Mouse (Mus musculus) layer of hippocampus, adult 8-10 months (tissue): ENCODE data around the gene Wfdc21. TPM values are rescaled to one million over a fixed set of nuclear protein-coding genes. Genes with fewer than 3 reads are reported as not detected.
A peak's percentile ranks its signal among the peaks of the same experiment; 100 is the strongest.

ENCODE experiments used
- DNase-seq, 2 experiments: peaks; one replicate each; pipeline ENCODE4 v3.0.0; 2022; ENCODE audit warnings: low spot score in 2 of 2
- total RNA-seq, 4 experiments: library from RNA; stranded (reverse); gene quantifications; 2 replicates each; pipeline ENCODE4 v1.2.4; 2022

Wfdc21 gene
- not detected for total RNA-seq

DNA sequence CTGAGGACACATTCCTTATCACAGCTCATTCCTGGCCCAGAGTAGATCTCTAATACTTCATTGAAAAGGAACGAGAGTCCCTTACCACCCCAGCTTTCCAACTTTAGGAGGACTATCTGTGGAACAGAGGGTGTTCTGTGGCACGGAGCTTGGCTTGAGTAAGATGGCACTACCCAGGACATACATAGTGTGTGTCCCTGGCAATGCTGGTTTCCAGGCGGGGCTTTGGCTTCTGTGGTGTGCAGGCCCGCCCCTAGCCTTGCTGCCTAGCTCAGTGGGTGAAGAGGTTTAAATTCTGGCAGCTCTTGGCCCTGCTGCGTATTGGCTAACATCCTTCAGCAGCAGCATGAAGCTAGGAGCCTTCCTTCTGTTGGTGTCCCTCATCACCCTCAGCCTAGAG lies at the start of gene Wfdc21:
Wfdc21 (plus strand) TSS at position 260 of the 400 bp plus-strand sequence.
- no peak for DNase-seq

DNA sequence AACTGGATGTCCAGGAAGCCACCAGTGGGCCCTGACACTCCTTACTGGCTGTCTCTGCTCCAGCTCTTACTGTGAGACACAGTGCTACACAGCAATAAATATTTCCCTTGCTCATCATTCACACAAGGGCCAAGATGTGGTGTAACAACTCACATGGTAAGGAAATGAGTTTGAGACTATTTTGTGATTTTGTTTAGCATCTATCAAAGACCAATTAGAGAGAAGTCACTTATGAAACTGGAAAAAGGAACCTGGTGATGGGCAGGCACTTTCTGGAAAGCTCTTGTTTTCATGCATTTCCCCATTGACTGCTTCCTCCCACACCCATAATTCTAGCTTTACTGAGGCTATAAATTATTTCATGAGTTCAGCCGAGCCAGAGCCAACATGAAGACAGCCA lies 43.0 kb upstream of the Wfdc21 start, which contains the start of gene Wfdc17:
Wfdc17 (plus strand) TSS at position 287 of the 400 bp plus-strand sequence.
- no peak for DNase-seq

DNA sequence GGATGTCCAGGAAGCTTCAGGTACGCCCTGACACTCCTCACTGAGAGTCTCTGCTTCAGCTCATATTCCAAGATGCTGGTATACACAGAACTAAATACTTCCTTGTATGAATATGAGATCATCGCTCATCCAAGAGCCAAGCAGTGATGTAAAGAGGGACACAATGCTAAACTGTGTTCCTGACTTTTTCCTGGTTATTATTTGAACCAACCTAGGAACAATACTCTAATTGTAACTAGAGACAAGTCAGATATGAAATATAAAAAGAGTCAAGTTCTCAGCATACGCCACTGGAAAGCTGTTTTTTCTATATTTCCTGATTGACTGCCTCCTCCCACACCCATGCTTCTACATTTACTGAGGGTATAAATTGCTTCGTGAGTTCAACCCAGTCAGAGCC lies 38.0 kb upstream of the Wfdc21 start, which contains the start of gene Wfdc18:
Wfdc18 (plus strand) TSS at position 301 of the 400 bp plus-strand sequence.
- DNase-seq = no peak

DNA sequence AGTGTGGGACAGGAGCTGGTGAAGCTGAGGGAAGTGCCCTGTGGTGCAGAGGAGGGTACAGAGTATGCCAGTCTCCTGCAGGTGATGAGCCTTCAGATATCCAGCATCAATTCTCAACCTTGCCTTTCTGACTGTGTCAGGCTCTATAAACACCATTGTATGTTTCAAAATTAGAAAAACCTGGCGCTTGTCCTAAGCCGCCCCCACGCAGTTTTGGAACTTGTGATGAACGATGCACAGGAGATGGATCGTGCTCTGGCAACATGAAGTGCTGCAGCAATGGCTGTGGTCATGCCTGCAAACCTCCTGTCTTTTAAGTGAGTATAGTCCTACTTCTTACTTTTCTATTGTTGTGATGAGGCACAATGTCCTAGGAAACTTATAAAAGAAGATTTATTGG lies 37.1 kb upstream of the Wfdc21 start:
- peak; percentile 7 to 19 for DNase-seq

DNA sequence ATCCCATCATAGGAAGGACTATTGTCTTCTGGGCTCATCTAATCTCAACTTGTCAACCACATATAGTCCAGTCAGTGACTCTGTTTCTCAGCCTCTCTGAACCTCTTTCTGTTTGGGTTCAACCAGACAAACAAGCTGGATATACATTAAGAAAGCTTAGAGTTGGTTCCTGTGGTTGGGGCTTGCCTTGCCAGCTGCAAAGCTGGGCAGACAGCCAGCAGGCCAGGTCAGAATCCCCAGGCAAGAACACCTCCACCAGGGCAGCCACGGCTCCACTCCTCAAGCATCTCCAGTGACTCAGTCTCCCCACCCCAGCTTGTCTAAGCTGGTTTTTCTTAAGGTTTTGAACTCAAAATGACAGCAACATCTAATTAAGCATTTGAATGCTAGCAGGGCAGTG lies 34.1 kb upstream of the Wfdc21 start:
- no peak for DNase-seq

DNA sequence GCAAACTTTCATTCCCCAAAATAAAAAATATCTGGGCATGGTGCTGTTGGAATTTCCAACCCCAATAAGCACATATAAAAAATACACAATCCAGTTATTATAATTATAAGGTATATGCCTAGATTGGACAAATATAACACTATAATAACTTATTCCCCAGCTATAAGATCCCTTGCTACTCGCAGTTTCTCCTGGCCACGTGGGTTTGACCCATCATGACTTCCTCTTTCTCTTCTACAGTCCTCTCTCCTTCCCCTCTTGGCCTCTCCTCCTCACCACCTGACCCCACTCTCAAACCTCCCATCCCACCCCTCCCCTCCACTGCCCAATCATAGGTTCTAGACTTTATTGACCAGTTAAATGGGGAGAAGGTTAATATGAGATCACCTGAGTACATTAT lies 32.8 kb upstream of the Wfdc21 start:
- DNase-seq = no peak

DNA sequence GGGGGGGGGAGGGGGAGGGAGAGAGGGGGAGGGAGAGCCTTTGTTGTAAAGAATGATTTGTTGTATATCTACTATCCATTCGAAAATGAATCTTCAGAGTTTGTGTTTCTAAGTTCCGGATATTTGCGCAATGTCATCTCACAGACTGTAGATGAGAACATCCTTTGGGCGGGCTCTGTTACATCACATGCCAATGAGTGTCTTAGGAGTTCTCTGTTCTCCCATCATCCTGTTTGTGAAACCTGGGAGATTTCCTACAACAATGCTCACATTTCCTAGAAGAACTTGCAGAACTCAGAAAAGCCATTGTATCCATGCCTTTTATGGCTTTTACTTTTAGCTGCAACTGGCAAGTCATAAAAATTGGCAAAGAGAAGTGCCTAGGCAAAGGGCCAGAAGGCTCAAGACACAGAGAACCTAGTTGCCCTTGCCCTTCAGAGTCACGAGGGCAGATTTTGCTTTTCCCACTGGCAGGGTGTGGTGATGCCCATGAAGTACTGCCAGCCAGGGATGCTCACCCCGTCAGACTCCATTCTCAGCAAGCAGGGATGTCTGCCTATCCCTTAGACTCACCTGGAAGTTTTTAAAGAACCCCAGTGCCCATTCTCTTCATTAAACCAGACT lies 29.6 kb upstream of the Wfdc21 start:
- no peak for DNase-seq

DNA sequence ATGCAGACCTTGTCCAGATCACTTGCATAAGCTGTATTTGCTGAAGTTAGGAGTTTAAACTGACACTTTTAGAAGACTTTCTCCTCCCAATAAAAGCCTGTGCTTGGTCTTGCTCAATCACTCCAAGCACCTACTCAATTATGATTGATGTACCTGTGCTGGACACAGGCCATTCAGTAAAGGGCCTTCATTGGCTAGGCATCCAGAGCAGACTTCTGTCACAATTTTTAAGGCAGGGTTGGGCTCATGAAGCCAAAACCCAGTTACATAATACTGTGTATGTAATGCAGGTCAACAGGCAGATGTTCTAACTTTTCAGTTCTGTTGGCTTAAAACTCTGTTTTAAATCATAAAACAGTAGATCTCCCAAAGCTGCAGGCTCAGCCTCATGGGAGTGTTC lies 26.0 kb upstream of the Wfdc21 start:
- no peak for DNase-seq

DNA sequence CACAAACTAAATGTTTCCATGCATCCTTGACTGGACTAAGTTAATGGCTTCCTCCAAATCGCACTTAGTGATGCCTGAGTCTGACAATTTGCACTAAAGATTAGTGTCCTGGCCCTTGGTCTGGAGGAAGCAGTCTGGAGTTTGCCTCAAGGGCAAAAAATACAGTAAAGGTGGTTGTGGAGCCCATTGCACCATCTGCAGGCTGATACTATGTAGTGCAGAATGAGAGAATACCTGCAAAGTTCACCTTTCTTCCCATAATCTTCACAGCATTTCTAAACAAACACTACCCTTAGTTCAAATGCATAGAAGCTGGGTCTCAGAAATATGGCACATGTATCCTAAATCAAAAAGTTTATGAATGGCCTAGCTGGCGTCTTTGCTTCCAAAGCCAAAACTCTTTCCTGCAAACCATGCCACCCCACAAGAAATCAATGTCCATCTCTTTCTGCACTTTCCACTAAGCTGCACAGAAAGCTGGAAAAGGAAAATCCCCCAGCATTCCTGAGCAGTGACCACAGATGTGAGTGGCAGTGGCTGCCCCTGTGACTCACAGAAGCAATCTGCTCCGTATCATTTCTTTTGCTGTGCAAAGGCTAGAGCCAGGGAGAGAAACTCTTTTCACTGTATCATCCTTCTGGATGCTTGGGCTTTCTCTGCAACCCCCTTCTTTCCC lies 17.8 kb upstream of the Wfdc21 start:
- no peak for DNase-seq

DNA sequence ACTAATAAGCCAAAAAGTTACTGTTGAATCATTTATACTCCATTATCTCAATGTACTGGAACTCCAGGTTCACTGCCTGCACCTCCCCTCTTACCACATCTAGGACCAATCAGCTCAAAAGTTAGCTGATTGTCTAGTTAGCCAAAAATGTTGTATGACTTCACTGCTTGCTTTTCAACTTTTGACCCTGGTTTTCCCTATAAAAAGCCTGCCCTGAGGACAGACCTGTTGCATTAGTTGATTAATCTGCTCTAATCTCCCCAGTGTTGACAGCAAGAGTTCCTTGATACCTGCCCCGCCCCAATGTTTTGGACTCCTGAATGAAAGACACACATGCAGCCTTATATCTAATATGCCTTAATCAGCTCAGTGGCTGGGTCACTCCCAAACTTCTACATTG lies 15.6 kb upstream of the Wfdc21 start:
- no peak for DNase-seq

DNA sequence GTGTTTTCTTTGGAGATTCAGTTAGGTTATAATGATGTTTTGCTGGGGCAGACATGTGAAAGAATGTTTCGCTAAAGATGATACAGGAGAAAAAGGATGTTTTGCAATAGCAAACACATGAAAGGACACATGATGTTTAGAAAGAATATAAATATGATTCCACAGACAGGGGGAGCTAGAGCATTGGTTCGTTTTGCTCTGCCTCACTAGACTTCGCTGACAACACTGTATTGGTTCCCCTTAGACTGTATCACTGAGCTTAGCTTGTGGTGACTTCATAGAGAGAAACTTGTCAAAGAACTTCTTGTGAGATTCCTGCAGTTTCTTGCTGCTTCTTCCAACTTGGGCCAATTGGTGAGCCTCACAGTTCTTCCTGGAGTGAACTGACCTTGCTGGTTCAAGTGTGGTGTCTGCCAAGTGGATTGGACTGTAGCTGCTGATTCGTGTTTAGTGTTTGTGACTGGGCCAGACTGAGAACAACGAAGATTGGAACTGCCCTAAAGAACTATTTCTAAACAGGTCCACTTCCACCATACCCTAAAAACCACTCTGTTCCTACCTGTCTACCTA lies 13.6 kb upstream of the Wfdc21 start:
- DNase-seq = no peak

DNA sequence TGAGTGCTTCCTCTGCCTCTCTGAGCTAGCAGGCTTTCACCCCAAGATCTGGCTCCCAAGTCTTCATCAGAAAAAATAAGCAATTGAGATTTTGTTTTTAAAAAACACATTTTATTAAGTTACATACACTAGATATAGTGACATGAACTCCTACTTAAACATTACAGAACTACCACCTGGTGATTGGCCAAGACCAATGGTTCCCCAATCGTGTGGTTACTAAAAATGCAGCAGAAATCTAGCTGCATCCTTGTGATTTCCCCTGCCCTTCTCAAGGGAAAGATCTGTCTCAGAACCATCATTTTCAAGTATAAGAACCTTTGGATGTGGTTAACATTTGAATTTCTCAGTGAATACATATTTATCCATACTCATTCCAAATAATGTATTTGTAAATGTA lies 12.5 kb upstream of the Wfdc21 start:
- DNase-seq = no peak

DNA sequence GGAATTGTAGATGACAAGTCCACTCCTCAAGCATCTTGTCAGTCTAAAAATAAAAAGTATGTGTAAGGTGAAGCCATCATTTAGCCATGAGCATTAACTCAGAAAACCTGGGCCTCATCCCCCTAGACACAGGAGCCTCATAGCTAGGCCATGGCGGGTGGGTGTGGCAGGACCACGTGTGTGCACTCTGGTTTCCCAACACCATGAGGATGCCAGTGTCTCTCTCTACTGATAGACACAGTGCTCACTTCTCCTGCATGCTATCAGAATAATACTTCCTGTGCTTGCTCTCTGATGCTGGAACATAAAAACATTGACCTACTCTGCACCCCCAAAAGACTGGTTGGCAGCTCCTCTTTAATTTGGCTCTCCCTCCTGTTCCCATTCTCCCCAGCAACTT lies 10.9 kb upstream of the Wfdc21 start:
- no peak for DNase-seq

DNA sequence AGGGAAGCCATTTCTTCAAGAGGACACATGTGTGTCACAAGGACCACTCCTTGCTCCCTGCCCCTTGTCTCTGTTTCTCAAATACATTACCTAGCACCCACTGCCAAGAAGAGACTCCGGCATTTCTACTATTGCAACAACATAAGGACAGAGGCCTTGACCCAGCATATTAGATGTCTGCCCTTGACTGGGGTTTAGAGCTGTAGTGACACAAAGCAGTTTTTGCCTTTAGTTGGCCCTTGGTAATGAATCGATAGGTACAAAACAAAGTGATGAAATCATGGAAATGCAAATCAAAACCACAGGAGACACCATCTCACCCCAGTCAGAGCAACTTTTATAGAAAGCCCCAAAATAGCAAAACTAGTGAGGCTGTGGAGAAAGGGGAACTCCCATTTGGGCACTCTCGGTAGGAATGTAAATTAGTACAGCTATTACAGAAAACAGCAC lies 9.6 kb upstream of the Wfdc21 start:
- no peak for DNase-seq

DNA sequence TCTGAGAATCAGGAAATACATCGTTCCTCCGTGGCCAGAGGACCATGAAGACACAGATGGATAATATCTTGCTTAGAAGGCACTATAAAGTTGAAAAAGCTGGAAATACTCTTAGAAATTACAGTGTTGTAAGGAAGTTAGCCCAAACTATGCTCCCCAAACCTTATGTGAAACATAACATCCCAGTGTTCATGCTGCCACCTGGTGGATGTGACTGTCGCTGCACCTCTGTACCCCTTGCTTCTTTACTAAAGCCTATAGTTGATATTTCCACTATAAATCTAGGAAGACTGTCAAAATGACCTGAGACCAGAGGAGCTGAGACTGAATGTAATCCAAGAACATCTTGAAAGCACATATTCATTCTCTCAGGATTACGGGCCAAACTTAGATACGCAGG lies 7.5 kb upstream of the Wfdc21 start:
- DNase-seq = peak; percentile 43 to 88

DNA sequence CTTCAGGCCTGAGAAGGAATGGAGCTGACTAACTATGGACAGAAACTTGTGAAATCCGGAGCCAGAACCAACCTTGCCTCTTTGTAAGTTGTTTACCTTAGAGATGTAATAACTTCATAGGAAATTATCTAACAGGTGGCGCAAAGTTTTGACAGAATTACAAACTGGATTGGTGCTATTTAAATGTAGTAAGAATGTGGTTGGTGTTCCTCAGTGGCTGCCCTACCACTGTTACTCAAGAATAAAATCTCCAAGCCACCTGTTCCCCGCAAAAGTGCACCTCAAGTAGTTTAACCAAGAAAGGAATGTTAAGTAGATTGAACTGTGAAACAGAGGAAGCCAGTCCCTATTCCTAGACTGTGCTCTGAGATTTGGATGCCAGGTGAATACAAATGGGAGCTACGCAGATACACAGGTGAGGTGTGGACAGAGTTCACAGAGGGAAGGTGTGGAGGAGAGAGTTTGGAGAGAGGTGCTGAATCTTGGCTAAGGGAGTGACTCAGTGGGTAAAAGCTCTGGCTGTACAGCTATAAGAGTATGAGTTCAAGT lies 6.2 kb upstream of the Wfdc21 start:
- no peak for DNase-seq

DNA sequence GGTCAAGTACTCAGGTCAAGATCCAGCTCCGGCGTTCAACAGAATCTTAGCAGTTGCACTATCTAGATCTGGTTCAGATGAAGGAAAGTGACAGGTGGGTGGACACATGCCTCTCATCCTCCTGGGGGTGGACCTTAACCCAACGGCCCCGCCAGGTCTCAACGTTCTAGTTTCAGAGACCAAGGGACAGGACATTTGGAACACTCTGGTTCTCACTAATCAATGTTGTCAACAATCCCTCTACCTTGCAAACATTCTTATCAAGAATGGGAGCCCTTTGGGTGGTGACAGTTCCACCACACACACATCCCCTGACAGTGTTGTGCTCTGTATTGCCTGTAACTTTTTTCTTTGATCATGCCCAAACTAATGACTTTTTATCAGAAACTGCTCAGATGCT lies 4.9 kb upstream of the Wfdc21 start:
- DNase-seq = no peak

DNA sequence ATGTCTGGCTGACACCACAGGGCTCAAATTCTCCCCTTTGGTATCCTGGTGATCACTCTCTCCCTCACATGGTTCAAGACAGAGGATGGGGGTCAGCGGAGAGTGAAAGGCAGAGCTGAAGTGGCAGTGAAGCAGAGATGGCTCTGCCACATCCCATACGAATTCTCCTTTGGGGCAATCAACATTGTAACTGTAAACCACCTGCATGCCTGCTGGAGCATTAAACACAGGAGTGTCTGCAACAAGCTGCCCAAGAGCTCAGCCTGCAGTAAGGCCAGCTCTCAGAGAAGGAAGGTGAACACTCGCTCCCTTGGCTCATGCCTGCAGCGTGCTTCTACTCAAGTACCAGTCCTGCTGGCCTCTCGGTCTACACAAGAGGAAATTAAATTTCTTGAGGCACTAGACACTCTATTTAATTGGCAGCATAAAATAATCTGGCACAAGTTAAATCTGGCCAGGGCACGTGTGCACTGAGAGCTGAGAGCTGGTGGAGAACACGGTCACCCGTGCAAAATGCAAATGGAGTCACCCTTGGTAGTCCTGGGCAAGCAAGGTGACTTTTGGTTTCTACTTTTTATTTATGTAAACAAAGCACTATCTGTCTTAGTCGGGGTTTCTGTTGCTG lies 3.9 kb upstream of the Wfdc21 start:
- no peak for DNase-seq

DNA sequence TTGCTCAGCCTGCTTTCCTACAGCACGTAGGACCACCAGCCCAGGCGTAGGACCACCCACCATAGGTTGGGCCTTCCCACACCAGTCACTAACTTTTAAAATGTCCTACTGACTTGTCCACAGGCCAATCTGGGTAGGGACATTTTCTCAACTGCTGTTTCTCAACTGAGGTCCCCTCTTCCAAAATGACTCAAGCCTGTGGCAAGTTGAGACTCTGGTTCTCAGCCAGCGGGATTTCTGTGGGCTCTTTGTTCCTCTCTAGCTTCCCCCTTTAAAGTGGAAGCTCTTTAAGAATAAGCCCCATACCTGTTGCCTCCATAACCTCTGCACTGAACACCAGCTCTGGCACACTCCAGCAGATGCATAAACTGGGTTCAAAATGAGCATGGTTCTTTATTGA lies 3.2 kb upstream of the Wfdc21 start:
- DNase-seq = no peak

DNA sequence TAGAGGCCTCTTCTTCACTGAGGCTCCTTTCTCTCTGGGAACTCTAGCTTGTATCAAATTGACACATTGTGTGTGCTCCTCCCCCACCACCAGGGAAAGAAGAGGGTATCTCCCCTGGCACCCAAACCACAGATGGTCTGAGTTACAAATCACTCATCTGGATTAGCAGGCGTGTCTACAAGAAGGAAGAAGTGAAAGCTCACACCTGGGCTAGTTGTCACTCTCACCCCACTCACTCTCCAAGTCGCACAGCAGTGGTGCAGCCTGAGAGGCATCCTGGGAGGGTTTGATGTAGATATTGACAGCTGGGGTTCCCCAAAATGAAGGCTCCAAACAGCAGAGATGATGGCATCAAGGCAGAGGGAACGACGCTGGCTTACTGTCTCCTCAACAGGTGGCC lies 588 bp upstream of the Wfdc21 start:
- no peak for DNase-seq

DNA sequence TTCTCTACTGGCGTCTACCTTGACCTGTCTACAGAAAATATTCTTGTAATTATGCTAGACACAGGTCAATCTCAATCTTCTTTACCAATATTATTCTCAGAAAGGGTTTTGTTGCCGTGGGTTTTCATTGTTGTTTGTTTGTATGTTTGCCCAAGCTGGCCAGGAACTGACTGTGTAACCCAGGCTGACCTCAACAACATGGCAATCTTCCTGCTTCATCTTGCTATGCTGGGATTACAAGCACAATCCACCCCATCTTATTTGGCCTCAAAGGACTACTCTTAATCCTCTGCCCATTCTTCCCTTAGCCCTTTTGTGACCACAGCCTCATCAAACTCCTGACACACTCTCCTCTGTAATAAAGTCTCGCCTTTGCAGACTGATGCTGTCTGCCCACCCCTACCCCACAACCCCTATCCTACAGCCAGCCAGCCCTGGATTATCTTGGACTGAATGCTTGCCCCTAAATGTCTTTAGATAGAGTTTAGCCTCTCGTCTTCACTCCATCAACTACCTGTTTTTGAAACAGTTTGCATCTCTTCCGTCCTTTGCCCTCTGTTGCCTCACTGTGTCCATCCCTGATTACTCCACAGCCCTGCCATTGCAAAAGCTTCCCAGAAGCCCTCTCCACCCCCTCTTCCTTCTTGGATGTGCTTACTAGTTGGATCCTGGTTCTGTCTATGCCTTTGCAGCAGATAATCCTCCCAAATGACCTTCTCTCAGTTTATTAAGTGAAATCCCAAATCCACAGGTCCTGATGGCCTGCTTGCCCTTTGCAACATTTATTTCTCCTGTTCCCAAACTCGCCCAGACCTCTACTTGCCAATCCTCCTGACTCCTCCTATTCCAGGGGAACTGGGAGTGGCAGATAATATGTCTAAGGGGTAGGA lies 881 bp downstream of the Wfdc21 start:
- no peak for DNase-seq
